Comparison of ENCODE assay signal across 11 mouse cellular contexts in genomic region chr15:63411771-63412118, GRCm38 (mm10).
"Had no signal": no experiment of that assay in that cellular context is flagged by ENCODE, and none has a peak within 500 bp of the region (broad histone marks: within the 10 kb centered on the region; RNA-seq: fewer than 3 reads in every experiment).

No protein-coding gene starts in this region.

- H3K27ac ChIP-seq: layer of hippocampus, adult 2 months; limb, embryonic 12.5 days; liver, embryonic 13.5 days; lung, embryonic 15.5 days; midbrain, embryonic 15.5 days; stomach, embryonic 15.5 days had no signal

- ATAC-seq: liver, postnatal 0 days; midbrain, embryonic 15.5 days had no signal

- H3K9me3 ChIP-seq: limb, embryonic 12.5 days; liver, embryonic 13.5 days; lung, embryonic 15.5 days; midbrain, embryonic 15.5 days; stomach, embryonic 15.5 days had no signal

- H3K4me2 ChIP-seq: limb, embryonic 12.5 days; liver, embryonic 13.5 days; lung, embryonic 15.5 days; midbrain, embryonic 15.5 days; stomach, embryonic 15.5 days had no signal

- H3K27me3 ChIP-seq: limb, embryonic 12.5 days; liver, embryonic 13.5 days; lung, embryonic 15.5 days; midbrain, embryonic 15.5 days; stomach, embryonic 15.5 days had no signal

- H3K9ac ChIP-seq: limb, embryonic 12.5 days; liver, embryonic 13.5 days; liver, postnatal 0 days; lung, embryonic 15.5 days; midbrain, embryonic 15.5 days; stomach, embryonic 15.5 days had no signal

- H3K4me3 ChIP-seq: layer of hippocampus, adult 2 months; limb, embryonic 12.5 days; liver, embryonic 13.5 days; lung, embryonic 15.5 days; midbrain, embryonic 15.5 days; stomach, embryonic 15.5 days had no signal

- H3K36me3 ChIP-seq: limb, embryonic 12.5 days; liver, embryonic 13.5 days; lung, embryonic 15.5 days; midbrain, embryonic 15.5 days; stomach, embryonic 15.5 days had no signal

- H3K4me1 ChIP-seq: limb, embryonic 12.5 days; liver, embryonic 13.5 days; lung, embryonic 15.5 days; midbrain, embryonic 15.5 days; stomach, embryonic 15.5 days had no signal

- DNase-seq: kidney, adult 18-20 months; liver; liver, embryonic 13.5 days; liver, postnatal 0 days; right cerebral cortex, postnatal 14 days; thymus, postnatal 36 days had no signal
